Mouse (Mus musculus) CH12F3 (cell line): Measurements from ENCODE around the gene Kng2.
"Not testable (repeated sequence)": the region's sequence is repeated elsewhere in the genome, so short reads cannot be mapped to it uniquely, and the experiment has no call there.

Experiments
- in situ Hi-C: fragments of 300-500 bp; cut with MboI; formaldehyde crosslinking; loops from 2 replicates; pipeline ENCODE4 v1.14.3; 2020; ENCODE audit warnings: low sequenced_read_pairs

Gene Kng2

GRCm38 (mm10) chr16:23028966-23029600, at the start of gene Kng2:
Kng2 (minus strand) TSS chr16:23029482.
- in situ Hi-C loops = loop anchor here (25.0 kb wide), 1 partner anchor 142 kb away; the partner anchor contains the start of gene Ahsg

GRCm38 (mm10) chr16:23077516-23077915, 48.2 kb upstream of the Kng2 start:
- in situ Hi-C loops = not testable (repeated sequence)

GRCm38 (mm10) chr16:23060781-23061325, 31.6 kb upstream of the Kng2 start:
- in situ Hi-C loops = not testable (repeated sequence)

GRCm38 (mm10) chr16:23059630-23060029, 30.3 kb upstream of the Kng2 start:
- in situ Hi-C loops = not testable (repeated sequence)

DNA sequence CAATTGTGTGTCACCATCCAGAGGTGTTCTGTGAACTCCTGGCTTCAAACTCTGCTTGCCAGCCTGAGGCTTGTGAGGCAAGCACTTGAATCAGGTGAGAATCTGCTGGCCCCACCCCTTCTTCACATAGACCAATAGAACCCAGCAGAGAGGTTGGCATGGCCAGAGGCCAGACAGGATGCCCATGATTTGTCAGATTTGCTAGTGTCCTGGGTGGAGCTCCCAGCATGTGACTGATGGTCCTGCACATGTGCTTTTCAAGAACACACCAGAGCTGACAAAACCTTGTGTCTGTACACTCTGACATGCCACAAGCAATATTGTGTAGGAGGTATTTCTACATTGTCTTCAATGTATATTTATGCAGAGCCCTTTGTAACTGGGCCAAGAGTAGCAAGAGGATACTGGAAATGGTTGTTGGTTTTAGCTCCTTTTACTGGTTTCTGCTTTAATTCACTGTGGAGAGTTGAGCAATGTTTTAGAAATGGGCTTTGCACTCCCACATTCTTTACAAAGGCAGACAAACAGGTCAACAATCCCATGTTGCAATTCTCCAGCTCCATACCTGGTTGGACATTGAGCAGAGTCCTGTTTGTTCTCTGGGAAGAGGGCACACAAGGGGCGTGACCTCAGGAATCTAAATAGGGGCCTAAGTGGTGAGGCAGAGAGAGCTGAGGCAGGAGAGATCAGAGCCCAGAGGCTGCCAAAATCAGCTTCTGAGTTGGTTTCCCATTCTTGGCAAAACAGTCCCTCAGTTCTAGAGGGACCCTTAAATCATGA, 28.6 kb upstream of the Kng2 start, which contains the start of gene Kng1:
Gene Kng1, plus strand, starts transcription at position 198 of the 780 bp plus-strand sequence.
- in situ Hi-C loops = not testable (repeated sequence)

DNA sequence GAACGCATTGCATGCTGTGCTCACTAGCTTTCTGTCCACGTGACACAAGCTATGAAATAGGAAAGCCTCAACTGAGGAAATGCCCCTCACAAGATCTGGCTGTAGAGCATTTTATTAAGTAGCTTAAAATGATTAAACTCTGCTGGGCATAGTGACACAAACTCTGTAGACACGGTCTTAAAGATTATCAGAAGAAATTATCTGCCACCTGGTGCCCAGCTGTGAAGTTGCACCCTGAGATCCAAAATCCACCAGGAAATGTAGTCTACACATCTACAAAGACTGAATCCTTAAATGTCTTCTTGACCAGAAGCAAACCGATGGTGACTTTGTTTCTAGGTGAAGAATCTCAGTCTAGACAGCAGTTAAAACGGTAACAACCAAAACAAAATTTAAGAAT, 17.0 kb upstream of the Kng2 start:
- in situ Hi-C loops = loop anchor here (25.0 kb wide), 1 partner anchor 159 kb away; the partner anchor contains the start of gene Ahsg

DNA sequence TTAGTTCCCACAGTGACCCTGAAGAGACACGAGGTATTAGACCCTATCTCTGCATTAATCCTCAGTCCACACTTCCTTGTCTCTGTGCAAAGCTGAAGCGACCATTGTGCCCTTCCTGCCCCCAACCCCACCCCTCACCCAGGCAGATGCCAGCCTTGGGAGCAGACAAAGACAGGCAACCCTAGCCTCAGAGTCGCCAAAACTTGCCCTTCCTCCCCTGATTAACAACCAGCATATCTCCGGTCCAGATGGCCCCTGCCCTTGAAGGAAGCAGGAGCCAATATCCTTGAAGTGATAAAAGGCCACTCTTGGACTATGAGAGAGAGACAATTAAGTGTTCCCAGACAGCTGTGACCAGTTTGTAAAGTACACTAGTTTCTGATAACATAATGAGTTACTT, 11.6 kb upstream of the Kng2 start:
- in situ Hi-C loops = loop anchor here (25.0 kb wide), 1 partner anchor 154 kb away; the partner anchor contains the start of gene Ahsg

DNA sequence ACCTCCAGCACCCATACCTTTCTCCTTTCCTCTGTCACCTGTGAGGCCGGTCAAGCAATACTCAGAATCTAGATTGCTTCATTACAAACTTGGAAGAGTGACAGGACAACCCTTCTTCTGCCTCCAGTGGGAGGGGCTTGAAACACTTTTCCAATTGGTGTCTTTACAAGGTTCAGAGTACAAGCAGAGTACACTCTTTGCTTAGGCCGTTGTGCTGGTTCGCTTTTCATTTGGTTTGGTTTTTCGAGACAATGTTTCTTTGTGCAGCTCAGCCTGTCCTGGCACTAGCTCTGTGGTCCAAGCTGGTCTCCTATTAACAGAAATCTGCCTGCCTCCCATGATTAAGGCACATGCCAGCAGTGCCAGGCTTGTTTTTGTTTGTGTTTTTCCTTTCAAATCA, 10.0 kb upstream of the Kng2 start:
- in situ Hi-C loops = loop anchor here (25.0 kb wide), 1 partner anchor 152 kb away; the partner anchor contains the start of gene Ahsg

DNA sequence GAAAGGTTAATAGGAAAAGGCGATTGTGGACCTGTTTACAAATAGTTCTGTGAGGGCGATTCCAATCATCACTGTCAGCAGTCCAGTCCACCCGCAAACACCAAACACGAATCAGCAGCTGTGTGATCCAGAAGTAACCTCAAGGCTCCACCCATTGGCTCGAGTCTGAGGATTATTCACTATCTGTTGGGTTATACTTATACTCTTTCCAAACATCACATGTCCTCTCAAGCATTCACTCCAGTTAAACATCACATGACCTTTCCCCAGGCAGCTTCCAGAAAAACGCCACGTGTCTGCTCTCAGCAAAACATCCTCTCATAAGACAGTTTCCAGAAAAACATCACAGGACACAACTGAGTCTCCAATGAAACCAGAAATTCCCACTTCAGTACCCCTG, 8.5 kb upstream of the Kng2 start:
- in situ Hi-C loops = loop anchor here (25.0 kb wide), 1 partner anchor 150 kb away; the partner anchor contains the start of gene Ahsg

- in situ Hi-C loops = loop anchor here (25.0 kb wide), 1 partner anchor 146 kb away; the partner anchor contains the start of gene Ahsg
Measured at GRCm38 (mm10) chr16:23033673-23034072, 4.4 kb upstream of the Kng2 start.

GRCm38 (mm10) chr16:23030673-23031435, 1.6 kb upstream of the Kng2 start:
- in situ Hi-C loops = loop anchor here (25.0 kb wide), 1 partner anchor 144 kb away; the partner anchor contains the start of gene Ahsg

DNA sequence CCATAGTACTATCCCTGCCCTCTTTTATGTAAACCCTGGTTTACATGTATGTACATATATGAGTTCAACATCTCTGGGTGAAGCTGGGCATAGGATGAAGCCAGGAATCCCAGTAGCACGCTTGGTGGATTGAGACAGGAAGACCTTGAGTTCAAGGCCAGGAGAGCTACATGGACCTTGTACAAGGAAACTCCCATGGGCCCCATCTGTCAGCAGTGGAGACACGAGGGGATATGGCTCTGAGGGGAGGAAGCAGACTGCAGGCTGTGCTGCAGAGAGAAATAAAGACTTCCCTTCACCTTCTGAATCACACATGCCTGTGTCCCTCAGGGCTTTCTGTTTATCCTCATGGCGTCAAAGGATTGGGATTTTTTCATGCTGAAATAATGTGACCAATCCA, 1.9 kb downstream of the Kng2 start:
- in situ Hi-C loops = loop anchor here (25.0 kb wide), 1 partner anchor 140 kb away; the partner anchor contains the start of gene Ahsg

- in situ Hi-C loops = loop anchor here (25.0 kb wide), 1 partner anchor 139 kb away; the partner anchor contains the start of gene Ahsg
Measured at GRCm38 (mm10) chr16:23026582-23026981, 2.7 kb downstream of the Kng2 start.

GRCm38 (mm10) chr16:23025111-23025510, 4.2 kb downstream of the Kng2 start:
- in situ Hi-C loops = loop anchor here (25.0 kb wide), 1 partner anchor 138 kb away; the partner anchor contains the start of gene Ahsg

GRCm38 (mm10) chr16:23020571-23020970, 8.7 kb downstream of the Kng2 start:
- in situ Hi-C loops = not testable (repeated sequence)

DNA sequence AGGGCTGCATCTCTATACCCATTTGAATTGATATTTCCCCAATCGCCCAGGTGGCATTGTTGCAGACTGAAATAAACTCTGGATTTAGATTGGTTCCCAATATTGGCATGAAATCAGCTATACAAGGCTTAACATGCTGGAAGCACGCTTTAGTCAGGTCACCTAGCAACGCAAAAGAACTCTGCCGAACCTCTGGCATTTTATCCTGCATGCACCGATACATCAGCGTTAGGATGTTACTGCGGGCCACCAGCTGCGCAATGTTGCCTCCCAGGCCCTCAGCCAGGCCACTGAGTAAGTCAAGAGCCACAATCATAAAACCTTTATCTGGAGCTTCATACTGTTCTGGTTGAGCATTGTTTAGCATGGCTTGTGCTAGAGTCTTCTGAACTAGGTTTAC, 14.6 kb downstream of the Kng2 start:
- in situ Hi-C loops = not testable (repeated sequence)

DNA sequence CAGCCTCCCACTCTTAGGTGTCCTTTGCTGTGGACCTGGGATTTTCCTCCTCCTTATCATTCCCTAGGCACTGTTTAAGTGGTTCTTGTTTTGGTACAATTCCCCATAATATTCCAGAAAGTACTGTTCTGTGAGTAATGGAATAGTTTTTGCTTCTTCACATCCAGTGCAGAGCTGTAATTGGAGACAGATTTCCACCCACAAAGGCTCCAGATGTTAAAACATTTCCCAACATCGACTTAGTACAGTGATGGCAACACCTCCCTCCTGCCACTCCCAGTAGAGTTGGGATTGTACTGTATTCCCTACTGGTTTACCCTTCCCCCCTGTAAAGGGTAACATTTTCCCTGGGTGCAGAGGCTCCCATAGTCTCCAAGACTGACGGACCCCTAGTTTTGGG, 15.5 kb downstream of the Kng2 start:
- in situ Hi-C loops = not testable (repeated sequence)

- in situ Hi-C loops = not testable (repeated sequence)
Measured at GRCm38 (mm10) chr16:22996951-22997350, 32.3 kb downstream of the Kng2 start.

DNA sequence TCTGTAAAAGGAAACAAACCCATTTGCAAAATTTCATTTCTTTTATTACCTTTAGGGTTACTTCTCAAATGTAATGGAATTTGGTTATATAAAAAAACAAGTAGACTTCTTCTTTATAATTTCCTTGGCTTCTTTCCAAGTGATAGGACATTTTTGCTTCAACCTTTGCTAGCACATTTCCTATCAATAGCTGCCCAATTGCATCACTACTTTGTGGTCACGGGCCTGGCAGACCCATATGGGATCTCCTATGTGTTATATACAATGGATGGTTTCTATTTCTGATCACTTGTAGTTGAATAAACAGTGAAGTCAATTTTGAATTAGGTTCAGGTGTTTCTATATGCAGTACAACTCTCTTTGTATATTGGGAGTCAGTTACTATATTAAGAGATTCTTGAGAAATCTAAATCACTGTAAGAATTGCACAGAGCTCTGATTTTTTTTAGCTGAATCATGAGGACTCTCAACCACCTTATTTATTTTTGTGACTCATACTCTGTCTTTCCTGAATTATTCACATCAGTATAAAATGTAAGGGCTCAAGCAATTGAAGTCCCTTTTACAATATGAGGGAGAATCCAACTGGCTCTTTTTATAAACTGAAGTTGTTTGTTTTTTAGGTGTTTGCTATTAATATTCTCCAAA, 61.8 kb downstream of the Kng2 start:
- in situ Hi-C loops = no loop called here

DNA sequence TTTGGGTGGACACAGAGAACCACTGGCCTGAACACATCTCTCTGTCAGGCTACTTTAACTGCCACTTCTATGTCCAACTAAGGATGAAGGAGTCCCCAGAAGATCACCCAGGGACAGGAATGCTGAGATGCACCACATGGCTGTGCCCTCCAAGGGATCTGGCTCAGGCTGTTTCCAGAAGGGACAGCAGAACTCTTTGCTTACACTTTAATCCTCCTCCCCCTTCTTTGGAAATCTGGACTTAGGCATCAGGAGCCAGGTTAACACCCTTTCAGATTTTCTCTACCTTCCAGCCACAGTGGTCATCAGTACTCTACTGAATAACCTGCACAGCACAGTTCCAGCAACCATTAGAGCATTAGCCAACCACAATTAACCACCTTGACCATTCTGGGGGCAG, 66.0 kb downstream of the Kng2 start:
- in situ Hi-C loops = no loop called here
